Mouse (Mus musculus) limb, embryonic 14.5 days (tissue): ENCODE measurements around the gene Ifi27l2a. TPM values are rescaled to one million over a fixed set of nuclear protein-coding genes. Genes with fewer than 3 reads are reported as not detected.
"Not testable (repeated sequence)": the region's sequence is repeated elsewhere in the genome, so short reads cannot be mapped to it uniquely, and the experiment has no call there.

Experiments
- ATAC-seq: fragments of 200-750 bp; cut with Nextera tagmentation; 2 replicates; pipeline ENCODE4 v1.8.0; 2017; ENCODE audit warnings: low read depth, moderate number of reproducible peaks, moderate TSS enrichment; ENCODE audit not compliant: low FRiP score
- DNase-seq: peaks from one replicate; pipeline ENCODE4 v3.0.0-alpha.2; 2015; ENCODE audit warnings: low spot score
- H3K27ac ChIP-seq: fragments of 300-500 bp; sonication (generic); replicated peaks from 2 replicates; pipeline ENCODE4 v1.5.1; 2014; ENCODE audit warnings: low read depth, mild to moderate bottlenecking, low read length, moderate library complexity, mixed read lengths
- H3K27me3 ChIP-seq: fragments of 300-500 bp; sonication (generic); 2 replicates; pipeline ENCODE4 v1.6.1; 2014; ENCODE audit warnings: low read length, mixed read lengths; ENCODE audit not compliant: control insufficient read depth, insufficient read depth
- H3K36me3 ChIP-seq: fragments of 300-500 bp; sonication (generic); 2 replicates; pipeline ENCODE4 v1.6.1; 2014; ENCODE audit warnings: mild to moderate bottlenecking, low read length, moderate library complexity, mixed read lengths; ENCODE audit not compliant: control insufficient read depth, insufficient read depth
- H3K4me1 ChIP-seq: fragments of 300-500 bp; sonication (generic); 2 replicates; pipeline ENCODE4 v1.6.1; 2014; ENCODE audit warnings: antibody characterized with exemption, low read length, mixed read lengths; ENCODE audit not compliant: control insufficient read depth, insufficient read depth
- H3K4me2 ChIP-seq: fragments of 300-500 bp; sonication (generic); replicated peaks from 2 replicates; pipeline ENCODE4 v1.6.1; 2014; ENCODE audit warnings: low read depth, mild to moderate bottlenecking, low read length, moderate library complexity; ENCODE audit not compliant: severe bottlenecking
- H3K4me3 ChIP-seq: fragments of 300-500 bp; sonication (generic); replicated peaks from 2 replicates; pipeline ENCODE4 v1.5.1; 2014; ENCODE audit warnings: low read length
- H3K9ac ChIP-seq: fragments of 300-500 bp; sonication (generic); 2 replicates; pipeline ENCODE4 v1.6.1; 2014; ENCODE audit warnings: mild to moderate bottlenecking, low read depth, low read length, moderate library complexity; ENCODE audit not compliant: severe bottlenecking
- H3K9me3 ChIP-seq: fragments of 300-500 bp; sonication (generic); 2 replicates; pipeline ENCODE4 v1.6.1; 2016; ENCODE audit warnings: low read length; ENCODE audit not compliant: control insufficient read depth
- POLR2A ChIP-seq: fragments of 200-500 bp; IDR thresholded peaks from 2 replicates; pipeline ENCODE4 v1.8.0; 2012; ENCODE audit warnings: inconsistent platforms, mild to moderate bottlenecking, moderate library complexity, borderline replicate concordance; ENCODE audit not compliant: insufficient read depth, insufficient read length; ENCODE audit errors: extremely low read depth
- WGBS: fragments of 180-500 bp; shearing (Covaris S2); extraction: QIAGEN DNeasy Blood & Tissue Kit; methylation state at CpG from one replicate; pipeline ENCODE4 v1.1.7; 2014; 5-methylcytosine and 5-hydroxymethylcytosine counted together
- polyA plus RNA-seq, 2 experiments: library from polyadenylated mRNA; depleted of rRNA in 1 of 2; stranded (reverse) in 1 of 2; unstranded in 1 of 2; fragments of >200 nt; fragmentation: Nextera tagmentation in 1 of 2; extraction: Ambion mirVana in 1 of 2; gene quantifications; 2 replicates each; pipeline versions ENCODE4 v1.2.1 to v1.2.3; 2012 to 2014

Gene Ifi27l2a
- polyA plus RNA-seq, 2 experiments, result 12.3 to 14.8 TPM

- no peak overlapping the region for H3K4me2 ChIP-seq
- H3K9ac ChIP-seq, result no peak overlapping the region
- 72% methylated on average over 1 of the region's 1 CpGs for WGBS
- H3K27me3 ChIP-seq, result no peaks in the 10 kb centered on the region
- no peak overlapping the region for H3K4me3 ChIP-seq
- no peaks in the 10 kb centered on the region for H3K36me3 ChIP-seq
- no peak for TF ChIP-seq POLR2A
- no peaks in the 10 kb centered on the region for H3K4me1 ChIP-seq
- no peak overlapping the region for H3K27ac ChIP-seq
- no peak for ATAC-seq
- DNase-seq, result no peak
- no peaks in the 10 kb centered on the region for H3K9me3 ChIP-seq
Observed at GRCm38 (mm10) chr12:103476779-103477389, 33.4 kb upstream of the Ifi27l2a start.

- ATAC-seq, result no peak
- no peak for TF ChIP-seq POLR2A
- no peak overlapping the region for H3K9ac ChIP-seq
- no peak overlapping the region for H3K27ac ChIP-seq
- H3K4me2 ChIP-seq, result no peak overlapping the region
- H3K36me3 ChIP-seq, result no peaks in the 10 kb centered on the region
- H3K4me3 ChIP-seq, result no peak overlapping the region
- DNase-seq, result no peak
- no peaks in the 10 kb centered on the region for H3K9me3 ChIP-seq
- WGBS, result 39% methylated on average over 2 of the region's 2 CpGs
- no peaks in the 10 kb centered on the region for H3K27me3 ChIP-seq
- no peaks in the 10 kb centered on the region for H3K4me1 ChIP-seq
Observed at GRCm38 (mm10) chr12:103474481-103474880, 31.0 kb upstream of the Ifi27l2a start.

- H3K27ac ChIP-seq, result no peak within 1 kb of the TSS
- no peak for DNase-seq
- H3K9ac ChIP-seq, result no peak within 1 kb of the TSS
- no peak for ATAC-seq
- H3K4me1 ChIP-seq, result no peaks in the 10 kb centered on the region
- H3K4me3 ChIP-seq, result no peak within 1 kb of the TSS
- TF ChIP-seq POLR2A, result no peak
- no peaks in the 10 kb centered on the region for H3K36me3 ChIP-seq
- H3K9me3 ChIP-seq, result no peaks in the 10 kb centered on the region
- 62% methylated on average over 3 of the region's 3 CpGs for WGBS
- H3K4me2 ChIP-seq, result no peak within 1 kb of the TSS
- no peaks in the 10 kb centered on the region for H3K27me3 ChIP-seq
Observed at GRCm38 (mm10) chr12:103457140-103457539, 13.7 kb upstream of the Ifi27l2a start, which contains the start of gene Ifi27l2b. Ifi27l2b (minus strand) TSS chr12:103457223.

- no CpG with 5 or more reads among the region's 1 CpGs for WGBS
- not testable (repeated sequence) for ATAC-seq
Observed at GRCm38 (mm10) chr12:103456727-103457126, 13.2 kb upstream of the Ifi27l2a start.

GRCm38 (mm10) chr12:103453361-103453760, 9.9 kb upstream of the Ifi27l2a start:
- H3K27ac ChIP-seq, result no peak overlapping the region
- TF ChIP-seq POLR2A, result no peak
- H3K4me1 ChIP-seq, result no peaks in the 10 kb centered on the region
- H3K36me3 ChIP-seq, result no peaks in the 10 kb centered on the region
- H3K9ac ChIP-seq, result no peak overlapping the region
- H3K4me3 ChIP-seq, result no peak overlapping the region
- H3K9me3 ChIP-seq, result no peaks in the 10 kb centered on the region
- no peaks in the 10 kb centered on the region for H3K27me3 ChIP-seq
- DNase-seq (no peak), ATAC-seq (no peak)
- H3K4me2 ChIP-seq, result no peak overlapping the region

More at GRCm38 (mm10) chr12:103456727-103457126, 13.2 kb upstream of the Ifi27l2a start:
- DNase-seq, H3K4me3 ChIP-seq, H3K4me1 ChIP-seq, H3K36me3 ChIP-seq, H3K9ac ChIP-seq, H3K27me3 ChIP-seq, H3K9me3 ChIP-seq, H3K27ac ChIP-seq, H3K4me2 ChIP-seq: not testable (repeated sequence)

- ATAC-seq (no peak), DNase-seq (no peak)
- Histone ChIP-seq H3K9ac (no peak overlapping the region), H3K36me3 (no peaks in the 10 kb centered on the region), H3K4me3 (no peak overlapping the region), H3K27ac (no peak overlapping the region), H3K9me3 (no peaks in the 10 kb centered on the region), H3K4me2 (no peak overlapping the region), H3K4me1 (no peaks in the 10 kb centered on the region), H3K27me3 (no peaks in the 10 kb centered on the region)
- TF ChIP-seq POLR2A, result no peak
- 81% methylated on average over 3 of the region's 3 CpGs for WGBS
Observed at GRCm38 (mm10) chr12:103445060-103445459, 1.6 kb upstream of the Ifi27l2a start.

- H3K4me1 ChIP-seq, H3K9me3 ChIP-seq, H3K36me3 ChIP-seq, H3K9ac ChIP-seq, ATAC-seq, H3K27me3 ChIP-seq, H3K4me2 ChIP-seq, DNase-seq, H3K27ac ChIP-seq, H3K4me3 ChIP-seq: not testable (repeated sequence)
- 31% methylated on average over 6 of the region's 7 CpGs for WGBS
Observed at GRCm38 (mm10) chr12:103444261-103444660, 781 bp upstream of the Ifi27l2a start.
